Mouse (Mus musculus) MEL (cell line): ENCODE measurements around the gene Kcnh4. TPM values are rescaled to one million over a fixed set of nuclear protein-coding genes. Genes with fewer than 3 reads are reported as not detected.

ENCODE experiments used
- DNase-seq: peaks from one replicate; pipeline ENCODE4 v3.0.0; 2011; ENCODE audit warnings: low read depth, low spot score
- H3K27ac ChIP-seq: 2 replicates; pipeline ENCODE4 v1.5.1; 2012; ENCODE audit warnings: low read depth, mild to moderate bottlenecking, control low read depth, low read length, moderate library complexity; ENCODE audit not compliant: control insufficient read depth
- H3K27me3 ChIP-seq, 2 experiments: fragments of 150-350 bp in 1 of 2; sonication (generic) in 1 of 2; 2 replicates each; pipeline ENCODE4 v1.6.1; 2012; ENCODE audit warnings: low read length in 2 of 2, mild to moderate bottlenecking in 2 of 2, improper control_type of control experiment in 1 of 2, moderate library complexity in 1 of 2; ENCODE audit not compliant: insufficient read depth in 2 of 2, control insufficient read depth in 1 of 2
- H3K36me3 ChIP-seq, 2 experiments: 2 replicates each; pipeline ENCODE4 v1.6.1; 2012 to 2014; ENCODE audit warnings: low read length in 2 of 2, improper control_type of control experiment in 1 of 2, inconsistent platforms in 1 of 2, mild to moderate bottlenecking in 1 of 2; ENCODE audit not compliant: insufficient read depth in 2 of 2, control insufficient read depth in 1 of 2
- H3K4me1 ChIP-seq, 2 experiments: fragments of 150-350 bp in 1 of 2; sonication (generic) in 1 of 2; 2 replicates each; pipeline ENCODE4 v1.6.1; 2012; ENCODE audit warnings: low read length in 2 of 2, improper control_type of control experiment in 1 of 2, mild to moderate bottlenecking in 1 of 2; ENCODE audit not compliant: insufficient read depth in 2 of 2, control insufficient read depth in 1 of 2
- H3K4me3 ChIP-seq, 2 experiments: fragments of 150-350 bp in 1 of 2; sonication (generic) in 1 of 2; 2 replicates each; pipeline ENCODE4 v1.5.1; 2012; ENCODE audit warnings: low read depth in 2 of 2, low read length in 2 of 2, mild to moderate bottlenecking in 2 of 2, moderate library complexity in 2 of 2, control low read depth in 1 of 2, improper control_type of control experiment in 1 of 2; ENCODE audit not compliant: control insufficient read depth in 1 of 2, insufficient read depth in 1 of 2
- H3K79me2 ChIP-seq: 2 replicates; pipeline ENCODE4 v1.6.1; 2012; ENCODE audit warnings: mild to moderate bottlenecking, low read length, moderate library complexity; ENCODE audit not compliant: control insufficient read depth, poor library complexity, insufficient read depth
- H3K9ac ChIP-seq: 2 replicates; pipeline ENCODE4 v1.6.1; 2012; ENCODE audit warnings: low read depth, mild to moderate bottlenecking, control low read depth, low read length, moderate library complexity; ENCODE audit not compliant: control insufficient read depth, poor library complexity, severe bottlenecking
- H3K9me3 ChIP-seq: fragments of 150-350 bp; sonication (generic); replicated peaks from 2 replicates; pipeline ENCODE4 v1.6.1; 2012; ENCODE audit warnings: mild to moderate bottlenecking, low read length, improper control_type of control experiment, moderate library complexity; ENCODE audit not compliant: insufficient read depth
- CHD2 ChIP-seq: IDR thresholded peaks from 2 replicates; pipeline ENCODE4 v1.6.1; 2011; ENCODE audit warnings: low read length, improper control_type of control experiment
- CTCF ChIP-seq, 3 experiments: IDR thresholded peaks in 2 of 3; conservative IDR thresholded peaks in 1 of 3; 2 replicates each; pipeline ENCODE4 v1.5.1; 2011 to 2012; ENCODE audit warnings: low read length in 3 of 3, low read depth in 2 of 3, mild to moderate bottlenecking in 2 of 3, improper control_type of control experiment in 1 of 3, inconsistent platforms in 1 of 3, mixed read lengths in 1 of 3, moderate library complexity in 1 of 3; ENCODE audit not compliant: control insufficient read depth in 1 of 3, insufficient read depth in 1 of 3, poor library complexity in 1 of 3, severe bottlenecking in 1 of 3
- ELF1 ChIP-seq: IDR thresholded peaks from 2 replicates; pipeline ENCODE4 v1.6.1; 2014; ENCODE audit warnings: low read depth, mild to moderate bottlenecking, inconsistent platforms, low read length, improper control_type of control experiment, moderate library complexity
- EP300 ChIP-seq, 2 experiments: IDR thresholded peaks; 2 replicates each; pipeline ENCODE4 v1.6.1; 2011; ENCODE audit warnings: improper control_type of control experiment in 2 of 2, low read length in 2 of 2, low read depth in 1 of 2, mild to moderate bottlenecking in 1 of 2
- ETS1 ChIP-seq: IDR thresholded peaks from 2 replicates; pipeline ENCODE4 v1.6.1; 2012; ENCODE audit warnings: low read depth, mild to moderate bottlenecking, inconsistent platforms, low read length, improper control_type of control experiment, moderate library complexity
- MAFK ChIP-seq: IDR thresholded peaks from 2 replicates; pipeline ENCODE4 v1.6.1; 2011; ENCODE audit warnings: low read depth, mild to moderate bottlenecking, low read length, improper control_type of control experiment, borderline replicate concordance
- MAZ ChIP-seq: IDR thresholded peaks from 2 replicates; pipeline ENCODE4 v1.6.1; 2012; ENCODE audit warnings: low read depth, mild to moderate bottlenecking, inconsistent platforms, low read length, improper control_type of control experiment
- NRF1 ChIP-seq: IDR thresholded peaks from 2 replicates; pipeline ENCODE4 v1.6.1; 2014; ENCODE audit warnings: low read depth, mild to moderate bottlenecking, inconsistent platforms, low read length, improper control_type of control experiment, moderate library complexity; ENCODE audit not compliant: poor library complexity, insufficient read depth, severe bottlenecking
- POLR2A ChIP-seq, 2 experiments: IDR thresholded peaks; 2 replicates each; pipeline ENCODE4 v1.6.1; 2011 to 2012; ENCODE audit warnings: low read length in 2 of 2, mild to moderate bottlenecking in 2 of 2, control low read depth in 1 of 2, improper control_type of control experiment in 1 of 2, low read depth in 1 of 2, moderate library complexity in 1 of 2; ENCODE audit not compliant: control insufficient read depth in 1 of 2, insufficient read depth in 1 of 2, poor library complexity in 1 of 2
- POLR2AphosphoS2 ChIP-seq: IDR thresholded peaks from 2 replicates; pipeline ENCODE4 v1.6.1; 2011; ENCODE audit warnings: low read length, improper control_type of control experiment
- POLR2AphosphoS5 ChIP-seq: IDR thresholded peaks from 2 replicates; pipeline ENCODE4 v1.6.1; 2012; ENCODE audit warnings: low read depth, borderline replicate concordance, mild to moderate bottlenecking, inconsistent platforms, low read length, moderate library complexity, mixed read lengths
- RAD21 ChIP-seq: IDR thresholded peaks from 2 replicates; pipeline ENCODE4 v1.6.1; 2011; ENCODE audit warnings: mild to moderate bottlenecking, low read depth, low read length, improper control_type of control experiment
- RCOR1 ChIP-seq: IDR thresholded peaks from 2 replicates; pipeline ENCODE4 v1.6.1; 2012; ENCODE audit warnings: low read depth, mild to moderate bottlenecking, inconsistent platforms, low read length, improper control_type of control experiment
- SIN3A ChIP-seq: IDR thresholded peaks from 2 replicates; pipeline ENCODE4 v1.6.1; 2012; ENCODE audit warnings: low read length, improper control_type of control experiment, inconsistent platforms
- SMC3 ChIP-seq: IDR thresholded peaks from 2 replicates; pipeline ENCODE4 v1.6.1; 2011; ENCODE audit warnings: low read depth, low read length, improper control_type of control experiment
- TBP ChIP-seq: IDR thresholded peaks from 2 replicates; pipeline ENCODE4 v1.8.0; 2011; ENCODE audit warnings: low read depth, low read length, improper control_type of control experiment
- USF1 ChIP-seq: IDR thresholded peaks from 2 replicates; pipeline ENCODE4 v1.6.1; 2014; ENCODE audit warnings: low read depth, mild to moderate bottlenecking, inconsistent platforms, low read length, improper control_type of control experiment, moderate library complexity
- ZKSCAN1 ChIP-seq: IDR thresholded peaks from 2 replicates; pipeline ENCODE4 v1.6.1; 2012; ENCODE audit warnings: low read depth, mild to moderate bottlenecking, inconsistent platforms, low read length, improper control_type of control experiment, moderate library complexity
- ZMIZ1 ChIP-seq: IDR thresholded peaks from 2 replicates; pipeline ENCODE4 v1.6.1; 2012; ENCODE audit warnings: low read depth, mild to moderate bottlenecking, inconsistent platforms, low read length, improper control_type of control experiment, moderate library complexity
- polyA plus RNA-seq, 2 experiments: library from polyadenylated mRNA; stranded (reverse) in 1 of 2; unstranded in 1 of 2; fragments of >175 nt in 1 of 2; fragments of >200 nt in 1 of 2; gene quantifications; 2 replicates each; pipeline versions ENCODE4 v1.2.1 to v1.2.4; 2012; ENCODE audit warnings: low replicate concordance in 2 of 2, low read depth in 1 of 2; ENCODE audit not compliant: insufficient read length in 2 of 2, insufficient read depth in 1 of 2, missing spikeins in 1 of 2
- total RNA-seq: library from RNA; depleted of rRNA; stranded (reverse); fragments of 300-350 nt; gene quantifications from 2 replicates; pipeline ENCODE4 v1.2.3, GENCODE M21; 2012; rRNA removed

The Kcnh4 gene
- total RNA-seq = 0.07 and 0.08 TPM in 2 replicates
- polyA plus RNA-seq = under 1 TPM in 1 of 2 experiments, not detected in 1; 0.04 TPM

DNA sequence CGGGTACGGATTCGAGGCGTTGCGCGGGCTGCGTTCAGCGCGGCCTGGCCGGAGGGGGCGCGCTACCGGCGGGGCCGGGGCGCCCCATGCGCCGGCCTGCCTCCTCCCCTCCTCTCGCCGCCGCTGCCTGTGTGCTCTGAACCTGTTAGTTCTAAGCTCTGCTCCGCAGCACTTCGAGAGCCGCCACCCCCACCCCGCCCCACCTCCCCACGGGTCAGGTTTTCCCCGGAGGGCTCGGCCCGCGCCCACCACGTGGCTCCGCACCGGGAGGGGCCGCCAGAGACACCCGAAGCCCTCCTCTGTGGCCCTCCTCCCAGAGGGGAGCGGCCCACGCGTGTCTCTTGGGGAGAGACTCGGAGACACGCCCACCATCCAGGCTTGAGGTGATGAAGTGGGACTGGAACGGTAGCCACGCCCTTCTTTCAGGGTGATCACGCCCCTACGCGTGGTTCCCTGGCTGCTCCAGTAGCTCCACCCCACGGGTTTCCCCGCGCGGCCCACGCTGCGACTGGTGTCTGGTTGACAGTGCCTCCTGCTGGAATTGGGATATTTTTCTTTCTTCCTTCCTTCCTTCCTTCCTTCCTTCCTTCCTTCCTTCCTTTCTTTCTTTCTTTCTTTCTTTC, at the start of gene Kcnh4:
Gene Kcnh4 (minus strand): TSS at position 332 of the 623 bp plus-strand sequence.
- Histone ChIP-seq H3K4me3 (peak within 1 kb of the TSS; percentile 43 to 53; a peak in 3 of 4 replicates), H3K79me2 (no peaks in the 10 kb centered on the region), H3K4me1 (no peaks in the 10 kb centered on the region), H3K36me3 (no peaks in the 10 kb centered on the region), H3K9ac (0 out of 2 replicates have a peak within 1 kb of the TSS, but pooled peaks have one; percentile 12), H3K27ac (no peak within 1 kb of the TSS), H3K9me3 (no peaks in the 10 kb centered on the region), H3K27me3 (peaks cover 3 to 4% of the 10 kb centered on the region in 2 experiments; a peak in 2 of 4 replicates)
- TF ChIP-seq POLR2A (IDR thresholded peaks at IDR 0.05; ENCODE audit: control insufficient read depth in 1 of 2, insufficient read depth in 1 of 2, low read depth in 1 of 2, low read length in 2 of 2, poor library complexity in 1 of 2) (no peak), CTCF (IDR thresholded peaks at IDR 0.05 in 2 of 3, conservative IDR thresholded peaks at IDR 0.05 in 1 of 3; ENCODE audit: control insufficient read depth in 1 of 3, insufficient read depth in 1 of 3, low read depth in 2 of 3, low read length in 3 of 3, poor library complexity in 1 of 3, severe bottlenecking in 1 of 3) (peak in 2 of 3 experiments; percentile 33 to 47; a peak in 4 of 6 replicates), SMC3 (peak; percentile 22; the same call in 1 of the 2 replicates), ETS1 (no peak), EP300 (IDR thresholded peaks at IDR 0.05; ENCODE audit: low read depth in 1 of 2, low read length in 2 of 2) (no peak)
- DNase-seq = peak; percentile 71

DNA sequence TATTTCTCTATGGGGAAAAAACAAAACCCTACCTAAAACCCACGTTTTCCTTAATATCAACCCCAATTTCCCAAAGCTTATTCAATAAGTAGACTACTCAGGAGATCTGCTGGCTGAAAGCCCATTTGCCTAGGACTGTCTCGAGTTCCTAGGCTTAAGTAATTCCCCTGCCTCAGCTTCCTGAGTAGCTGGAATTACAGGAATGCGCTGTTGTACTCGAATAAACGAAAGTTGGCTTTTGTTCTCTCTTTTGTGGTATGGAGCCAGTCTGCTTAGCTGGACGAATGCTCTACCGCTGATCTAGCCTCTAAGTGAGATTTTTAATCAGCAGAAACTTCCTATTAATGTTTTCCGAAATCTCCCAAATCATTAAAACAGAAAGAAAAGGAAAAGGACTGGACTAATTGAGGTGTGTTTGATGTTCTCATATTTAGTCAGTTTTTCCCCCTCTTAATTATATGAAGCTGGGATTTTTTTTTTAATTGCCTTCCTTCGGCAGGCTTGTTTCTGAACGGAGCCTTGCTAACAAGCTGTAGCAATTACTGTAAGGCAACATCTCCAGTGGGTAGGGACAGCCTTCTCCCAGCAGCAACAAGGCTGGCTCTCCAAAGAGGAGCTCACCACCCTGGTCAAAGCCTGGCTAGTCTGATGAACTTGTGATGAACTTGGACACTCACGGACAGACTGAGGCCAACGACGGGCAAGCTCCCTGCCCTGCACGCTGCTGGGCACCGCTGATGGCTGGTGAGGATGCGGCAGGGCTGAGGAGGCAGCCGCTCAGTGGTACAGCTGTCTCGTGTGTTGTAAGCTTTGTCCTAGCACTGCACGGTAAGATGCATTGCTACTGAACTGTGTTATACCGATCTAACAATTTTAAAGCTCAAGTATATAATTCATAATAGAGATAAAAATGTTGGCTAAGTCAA, 46.9 kb upstream of the Kcnh4 start:
- Histone ChIP-seq H3K27ac (no peak overlapping the region), H3K4me1 (no peaks in the 10 kb centered on the region), H3K79me2 (no peaks in the 10 kb centered on the region), H3K4me3 (no peak overlapping the region), H3K36me3 (peaks cover 0 to 14% of the 10 kb centered on the region in 2 experiments; a peak in 2 of 4 replicates), H3K9ac (no peak overlapping the region), H3K9me3 (no peaks in the 10 kb centered on the region), H3K27me3 (no peaks in the 10 kb centered on the region)
- TF ChIP-seq MAFK (no peak), ZKSCAN1 (no peak), ZMIZ1 (no peak), RCOR1 (no peak), USF1 (no peak), ELF1 (no peak), POLR2AphosphoS5 (no peak), POLR2A (IDR thresholded peaks at IDR 0.05; ENCODE audit: control insufficient read depth in 1 of 2, insufficient read depth in 1 of 2, low read depth in 1 of 2, low read length in 2 of 2, poor library complexity in 1 of 2) (no peak), SIN3A (no peak), MAZ (no peak), CTCF (IDR thresholded peaks at IDR 0.05 in 2 of 3, conservative IDR thresholded peaks at IDR 0.05 in 1 of 3; ENCODE audit: control insufficient read depth in 1 of 3, insufficient read depth in 1 of 3, low read depth in 2 of 3, low read length in 3 of 3, poor library complexity in 1 of 3, severe bottlenecking in 1 of 3) (no peak), ETS1 (no peak), POLR2AphosphoS2 (no peak), TBP (no peak), RAD21 (no peak), CHD2 (no peak), NRF1 (no peak), EP300 (IDR thresholded peaks at IDR 0.05; ENCODE audit: low read depth in 1 of 2, low read length in 2 of 2) (no peak)
- DNase-seq = no peak
